Mouse (Mus musculus): ENCODE measurements around the gene Chst4.

DNA sequence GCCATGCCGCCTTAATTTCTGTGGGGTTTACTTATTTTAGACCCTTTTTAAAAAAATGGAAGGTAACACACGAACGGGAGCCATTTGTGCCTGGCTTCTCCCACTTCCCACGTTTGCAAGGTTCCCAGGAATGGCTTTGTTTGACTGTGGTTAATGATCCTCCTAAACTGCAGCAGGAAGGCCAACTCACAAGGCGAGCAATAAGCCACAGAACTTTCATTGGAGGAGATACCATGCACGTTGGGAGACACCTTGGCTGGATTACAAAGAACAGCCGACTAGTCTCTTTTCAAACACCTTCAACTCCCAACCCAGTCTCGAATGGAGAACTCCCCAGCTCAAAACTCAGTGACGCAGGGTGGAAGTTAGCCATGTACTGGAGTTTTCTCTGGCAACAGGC, 24.6 kb upstream of the Chst4 start:
- TF ChIP-seq CTCF (IDR thresholded peaks at IDR 0.05; ENCODE audit: low read depth, low read length) (no peak), POLR2A (IDR thresholded peaks at IDR 0.05; ENCODE audit: borderline replicate concordance, low read depth, low read length) (no peak)
